Mouse (Mus musculus) kidney, adult 11 months (tissue): ENCODE results near the gene Kcnip1.

ENCODE experiments used
- DNase-seq: peaks from one replicate; pipeline ENCODE4 v3.0.0; 2022

Gene Kcnip1

GRCm38 (mm10) chr11:33655221-33655620 lies 337.7 kb downstream of the Kcnip1 start:
- DNase-seq: no peak

- DNase-seq: no peak
These were observed 338.5 kb downstream of the Kcnip1 start for GRCm38 (mm10) chr11:33654485-33654884.

DNA sequence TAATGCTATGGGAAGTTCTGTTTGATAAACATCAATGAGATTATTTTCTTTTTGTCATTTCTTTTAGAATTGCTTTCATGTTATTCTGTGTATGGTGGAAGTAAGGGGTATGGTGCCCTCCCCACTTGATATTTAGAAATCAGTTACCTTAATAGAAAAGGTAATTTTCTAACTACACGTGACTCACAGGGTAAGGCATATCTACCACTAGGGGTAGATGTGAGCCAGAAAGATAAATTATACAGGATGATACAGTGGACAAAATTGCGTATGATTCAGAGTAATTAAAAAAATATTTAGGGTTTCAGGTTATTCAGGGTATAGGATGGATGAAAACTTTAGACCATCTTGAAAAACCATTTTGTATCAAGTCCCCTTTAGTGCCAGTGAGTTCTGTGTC lies 343.6 kb downstream of the Kcnip1 start:
- no peak for DNase-seq

DNA sequence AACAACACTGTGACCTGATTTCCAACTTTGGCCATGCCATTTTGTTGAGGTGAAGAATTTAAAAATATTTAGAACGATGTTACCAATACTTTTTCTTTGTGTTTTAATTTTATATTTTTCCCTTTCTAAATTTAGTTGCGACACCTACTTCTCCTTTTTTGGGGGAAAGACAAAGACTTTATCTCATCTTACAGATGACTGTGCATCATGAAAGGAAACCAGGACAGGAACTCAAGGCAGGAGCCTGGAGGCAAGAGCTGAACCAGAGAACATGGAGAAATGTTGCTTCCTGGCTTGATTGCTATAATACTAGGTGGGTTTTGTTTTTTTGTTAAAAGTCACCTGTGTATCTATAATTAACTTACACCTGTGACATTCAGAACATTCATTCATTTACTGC lies 355.8 kb downstream of the Kcnip1 start:
- DNase-seq: no peak

GRCm38 (mm10) chr11:33627136-33627742 lies 365.7 kb downstream of the Kcnip1 start:
- no peak for DNase-seq

DNA sequence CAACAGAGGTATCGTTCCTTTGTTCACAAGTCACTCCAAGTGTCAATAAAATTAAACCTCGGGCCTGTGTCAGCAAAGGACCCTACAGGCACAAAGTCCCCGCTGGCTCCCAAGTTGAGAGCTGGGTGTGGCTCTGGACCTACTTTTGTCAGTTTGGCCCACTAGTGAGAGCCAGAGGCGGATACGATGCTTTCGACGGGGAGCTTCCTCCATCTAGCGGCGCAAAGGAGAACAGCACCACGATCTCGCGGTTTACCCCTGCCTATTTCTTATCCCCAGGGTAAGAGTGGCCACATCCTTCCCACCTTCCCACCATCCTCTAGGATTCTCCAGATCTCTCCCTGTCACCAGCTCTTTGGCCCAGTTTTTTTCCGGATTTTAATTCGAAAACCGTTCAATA lies 378.7 kb downstream of the Kcnip1 start:
- peak; percentile 37 for DNase-seq

DNA sequence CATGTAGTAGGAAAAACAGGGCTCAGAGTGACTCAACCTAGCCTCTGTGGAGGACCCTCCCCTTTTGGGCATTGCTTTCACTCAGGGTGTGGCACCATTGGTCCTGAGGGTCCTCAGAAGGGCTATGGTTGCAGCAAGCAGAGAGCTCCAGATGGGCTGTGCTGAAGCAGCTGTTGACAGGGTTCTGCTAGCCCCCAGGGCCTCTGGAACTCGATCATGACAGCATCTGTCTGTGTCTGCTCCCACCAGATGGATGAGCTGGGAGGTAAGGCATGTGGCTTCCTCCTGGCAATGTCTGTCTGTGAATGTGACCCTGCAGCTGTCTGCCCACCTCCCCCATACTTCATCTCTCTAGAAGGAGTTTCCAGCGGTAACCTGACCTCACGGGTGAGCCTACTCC lies 385.2 kb downstream of the Kcnip1 start:
- DNase-seq: no peak

GRCm38 (mm10) chr11:33603174-33603573 lies 389.8 kb downstream of the Kcnip1 start:
- DNase-seq: no peak

GRCm38 (mm10) chr11:33598986-33599385 lies 394.0 kb downstream of the Kcnip1 start, which contains the start of gene D130052B06Rik:
D130052B06Rik (plus strand) TSS chr11:33599302.
- no peak for DNase-seq

DNA sequence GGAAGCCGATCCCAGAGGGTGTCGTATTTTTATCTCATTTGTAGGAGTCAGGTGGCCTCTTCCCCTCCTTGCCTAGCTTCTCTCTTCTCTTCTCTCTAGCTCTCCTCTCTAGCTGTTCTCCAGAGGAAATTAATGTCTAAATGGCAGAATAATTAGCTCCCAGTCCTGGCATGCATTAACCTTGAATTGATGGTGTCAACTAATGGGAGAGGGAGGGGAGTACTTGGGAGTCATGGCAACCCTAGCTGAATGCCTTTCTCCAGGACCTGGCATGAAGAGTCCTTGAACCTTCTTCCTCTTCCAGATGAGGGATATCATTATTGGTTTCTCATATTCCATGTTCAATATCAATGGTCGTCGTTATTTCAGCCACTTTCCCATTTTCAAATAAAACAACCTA lies 396.3 kb downstream of the Kcnip1 start:
- DNase-seq: no peak

GRCm38 (mm10) chr11:33592826-33593225 lies 400.1 kb downstream of the Kcnip1 start:
- no peak for DNase-seq

GRCm38 (mm10) chr11:33590771-33591170 lies 402.2 kb downstream of the Kcnip1 start:
- DNase-seq: no peak

- no peak for DNase-seq
These were observed 406.3 kb downstream of the Kcnip1 start for GRCm38 (mm10) chr11:33586614-33587013.

GRCm38 (mm10) chr11:33579621-33580020 lies 413.3 kb downstream of the Kcnip1 start:
- no peak for DNase-seq
